Mouse (Mus musculus) stomach, postnatal 0 days (tissue): ENCODE results near the gene Cacna1g.

Experiments
- CTCF ChIP-seq: IDR thresholded peaks from 2 replicates; pipeline ENCODE4 v1.5.1; 2016; ENCODE audit warnings: antibody characterized with exemption, low read depth, mild to moderate bottlenecking, moderate library complexity
- EP300 ChIP-seq: optimal IDR thresholded peaks from 2 replicates; pipeline ENCODE3; 2016; ENCODE audit warnings: antibody characterized with exemption

GRCm38 (mm10) chr11:94402731-94403130, 71.3 kb downstream of the Cacna1g start:
- no peak for TF ChIP-seq EP300
- no peak for TF ChIP-seq CTCF
